Mouse (Mus musculus) midbrain, postnatal 0 days (tissue): Measurements from ENCODE around the gene Fryl. TPM values are rescaled to one million over a fixed set of nuclear protein-coding genes. Genes with fewer than 3 reads are reported as not detected.

Source experiments
- ATAC-seq: fragments of 200-750 bp; cut with Nextera tagmentation; 2 replicates; pipeline ENCODE4 v1.8.0; 2017; ENCODE audit warnings: moderate number of reproducible peaks, mild to moderate bottlenecking, moderate TSS enrichment, moderate library complexity; ENCODE audit not compliant: low FRiP score
- DNase-seq: peaks from one replicate; pipeline ENCODE4 v3.0.0-alpha.2; 2015; ENCODE audit warnings: low spot score
- H3K27ac ChIP-seq: fragments of 300-500 bp; sonication (generic); 2 replicates; pipeline ENCODE4 v1.5.1; 2014; ENCODE audit warnings: low read depth, mild to moderate bottlenecking, low read length, mixed read lengths
- H3K27me3 ChIP-seq: fragments of 300-500 bp; sonication (generic); 2 replicates; pipeline ENCODE4 v1.6.1; 2014; ENCODE audit warnings: low read length, control low read depth, mixed read lengths; ENCODE audit not compliant: insufficient read depth
- H3K36me3 ChIP-seq: fragments of 300-500 bp; sonication (generic); 2 replicates; pipeline ENCODE4 v1.6.1; 2014; ENCODE audit warnings: low read length, control low read depth, mixed read lengths; ENCODE audit not compliant: insufficient read depth
- H3K4me1 ChIP-seq: fragments of 300-500 bp; sonication (generic); 2 replicates; pipeline ENCODE4 v1.6.1; 2014; ENCODE audit warnings: mild to moderate bottlenecking, control low read depth, antibody characterized with exemption, low read length, mixed read lengths; ENCODE audit not compliant: insufficient read depth
- H3K4me2 ChIP-seq: fragments of 300-500 bp; sonication (generic); 2 replicates; pipeline ENCODE4 v1.6.1; 2014; ENCODE audit warnings: low read depth, mild to moderate bottlenecking, low read length, mixed read lengths; ENCODE audit not compliant: poor library complexity, severe bottlenecking
- H3K4me3 ChIP-seq: fragments of 300-500 bp; sonication (generic); 2 replicates; pipeline ENCODE4 v1.5.1; 2014; ENCODE audit warnings: low read depth, mild to moderate bottlenecking, low read length, moderate library complexity
- H3K9ac ChIP-seq: fragments of 300-500 bp; sonication (generic); replicated peaks from 2 replicates; pipeline ENCODE4 v1.6.1; 2014; ENCODE audit warnings: mild to moderate bottlenecking, low read length, moderate library complexity, mixed read lengths; ENCODE audit not compliant: poor library complexity, severe bottlenecking
- H3K9me3 ChIP-seq: fragments of 300-500 bp; sonication (generic); 2 replicates; pipeline ENCODE4 v1.6.1; 2016; ENCODE audit warnings: low read length, control low read depth
- CTCF ChIP-seq: IDR thresholded peaks from 2 replicates; pipeline ENCODE4 v1.5.1; 2016; ENCODE audit warnings: antibody characterized with exemption, mild to moderate bottlenecking
- WGBS: fragments of 180-500 bp; shearing (Covaris S2); extraction: QIAGEN DNeasy Blood & Tissue Kit; methylation state at CpG from one replicate; pipeline ENCODE4 v1.1.7; 2014; 5-methylcytosine and 5-hydroxymethylcytosine counted together
- polyA plus RNA-seq: library from polyadenylated mRNA; unstranded; fragments of >200 nt; fragmentation: Nextera tagmentation; extraction: Ambion mirVana; gene quantifications from 2 replicates; pipeline ENCODE4 v1.2.1, GENCODE M21; 2015
- total RNA-seq: library from RNA; depleted of rRNA; stranded (reverse); fragments of >200 nt; gene quantifications from 2 replicates; pipeline ENCODE4 v1.2.3, GENCODE M21; 2014

Gene Fryl
- total and polyA plus RNA-seq, 2 experiments from 2014 or later = 23.8 to 52.8 TPM

DNA sequence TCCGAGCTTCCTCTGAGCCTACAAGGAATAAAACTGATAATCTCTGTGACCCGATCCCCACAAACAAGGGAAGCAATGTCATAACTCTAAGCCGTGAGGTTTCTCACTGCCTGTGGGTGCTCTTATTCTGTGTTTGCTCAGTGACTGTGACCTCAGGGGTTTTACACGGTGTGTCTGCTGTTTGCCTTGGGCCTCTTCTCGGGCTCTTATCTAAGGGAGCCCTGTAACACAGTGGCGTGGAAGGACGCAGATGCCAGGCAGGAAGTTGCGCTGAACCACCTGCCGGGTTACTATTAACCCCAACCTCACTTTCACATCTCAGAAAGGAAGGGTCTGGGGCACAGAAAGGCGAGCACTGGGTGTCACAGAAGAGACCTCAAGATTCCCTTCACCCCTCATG, 62.8 kb downstream of the Fryl start:
- Histone ChIP-seq H3K36me3 (0 out of 2 replicates have a peak, but pooled peaks cover 2% of the 10 kb centered on the region), H3K4me3 (no peak overlapping the region), H3K4me1 (no peaks in the 10 kb centered on the region), H3K27ac (no peak overlapping the region), H3K4me2 (no peak overlapping the region), H3K9ac (no peak overlapping the region), H3K9me3 (no peaks in the 10 kb centered on the region), H3K27me3 (no peaks in the 10 kb centered on the region)
- ATAC-seq (no peak), DNase-seq (no peak)
- no peak for TF ChIP-seq CTCF
- 77% methylated on average over 10 of the region's 10 CpGs for WGBS

DNA sequence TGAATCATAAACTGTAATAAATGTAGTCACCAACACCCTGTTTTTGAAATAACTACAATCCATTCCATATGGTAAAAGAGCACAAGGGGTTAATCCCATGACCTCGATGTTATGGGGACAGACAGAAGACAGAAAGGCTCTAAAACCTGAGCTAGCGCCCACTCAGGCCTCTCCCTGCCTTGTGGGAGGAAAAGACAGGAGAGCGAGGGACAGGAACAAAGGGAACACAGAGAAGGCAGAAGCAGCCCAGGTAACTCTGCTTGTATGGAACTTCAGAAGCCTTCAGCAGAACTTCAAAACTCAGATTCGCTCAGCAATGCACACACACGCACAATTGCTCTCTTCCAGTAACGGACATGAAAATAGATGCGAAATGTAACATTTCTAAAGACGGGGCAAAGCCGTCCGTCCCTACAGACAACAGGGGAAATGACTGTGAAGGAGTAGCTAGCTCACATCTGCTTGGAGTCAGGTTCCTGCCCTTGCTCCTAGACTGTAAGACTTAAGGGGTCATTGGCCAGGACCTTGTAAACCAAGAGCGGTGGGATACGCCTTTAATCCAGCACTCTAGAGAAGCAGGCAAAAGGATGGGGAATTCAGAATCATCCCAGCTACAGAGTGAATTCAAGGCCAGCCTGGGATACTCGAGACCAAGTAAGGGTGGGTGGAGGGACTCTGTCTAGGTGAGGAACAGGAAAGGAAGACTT, 63.4 kb downstream of the Fryl start:
- Histone ChIP-seq H3K4me2 (no peak overlapping the region), H3K9ac (no peak overlapping the region), H3K9me3 (no peaks in the 10 kb centered on the region), H3K27me3 (no peaks in the 10 kb centered on the region), H3K36me3 (0 out of 2 replicates have a peak, but pooled peaks cover 2% of the 10 kb centered on the region), H3K27ac (no peak overlapping the region), H3K4me3 (no peak overlapping the region), H3K4me1 (no peaks in the 10 kb centered on the region)
- TF ChIP-seq CTCF = no peak
- WGBS = 83% methylated on average over 13 of the region's 13 CpGs
- DNase-seq = no peak
- ATAC-seq = no peak

DNA sequence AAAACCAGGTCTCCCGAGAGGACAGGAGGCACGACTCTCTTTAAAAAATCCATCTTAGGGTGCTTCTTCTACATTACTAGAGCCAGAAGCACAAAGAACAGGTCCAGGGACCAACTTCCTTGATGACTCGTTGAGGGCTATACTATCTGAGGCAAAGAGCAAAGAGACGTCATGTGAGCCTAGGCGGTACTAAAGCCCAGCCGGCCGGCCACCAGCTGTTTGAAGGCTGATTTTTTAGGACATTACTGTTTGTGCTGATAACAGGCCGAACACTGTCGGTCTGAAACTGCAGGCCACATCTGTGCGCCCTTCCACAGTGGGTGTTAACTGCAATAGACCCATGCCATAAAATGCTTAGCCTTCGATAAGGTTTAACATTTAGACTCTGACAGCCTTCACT, 64.7 kb downstream of the Fryl start:
- WGBS = 80% methylated on average over 11 of the region's 11 CpGs
- no peak for TF ChIP-seq CTCF

DNA sequence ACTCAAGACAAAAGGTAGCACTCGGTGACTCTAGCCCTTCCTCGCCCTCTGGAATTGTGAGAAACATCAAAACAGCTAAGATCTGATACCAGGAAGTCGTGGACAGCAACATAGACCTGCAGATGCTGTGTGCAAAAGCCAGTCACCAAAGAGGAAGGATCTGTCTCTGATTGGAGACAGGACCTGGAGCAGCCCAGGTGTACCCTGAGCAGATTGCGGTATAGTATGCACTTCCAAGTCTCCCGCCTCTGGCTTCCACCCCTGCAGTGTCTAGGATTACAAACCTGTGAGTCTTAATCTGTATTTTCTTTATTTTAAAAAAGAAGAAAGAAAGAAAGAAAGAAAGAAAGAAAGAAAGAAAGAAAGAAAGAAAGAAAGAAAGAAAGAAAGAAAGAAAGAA, 66.3 kb downstream of the Fryl start:
- no peaks in the 10 kb centered on the region for H3K9me3 ChIP-seq
- TF ChIP-seq CTCF = no peak
- no peak overlapping the region for H3K27ac ChIP-seq
- H3K4me2 ChIP-seq = no peak overlapping the region
- no peak overlapping the region for H3K4me3 ChIP-seq
- H3K36me3 ChIP-seq = 0 out of 2 replicates have a peak, but pooled peaks cover 2% of the 10 kb centered on the region
- DNase-seq = no peak
- no peaks in the 10 kb centered on the region for H3K4me1 ChIP-seq
- 82% methylated on average over 5 of the region's 5 CpGs for WGBS
- no peaks in the 10 kb centered on the region for H3K27me3 ChIP-seq
- H3K9ac ChIP-seq = no peak overlapping the region
- ATAC-seq = no peak

More for the DNA sequence above, 64.7 kb downstream of the Fryl start:
- Histone ChIP-seq H3K27me3 (no peaks in the 10 kb centered on the region), H3K9me3 (no peaks in the 10 kb centered on the region), H3K4me1 (no peaks in the 10 kb centered on the region), H3K27ac (no peak overlapping the region), H3K4me2 (no peak overlapping the region), H3K9ac (no peak overlapping the region), H3K36me3 (0 out of 2 replicates have a peak, but pooled peaks cover 2% of the 10 kb centered on the region), H3K4me3 (no peak overlapping the region)
- no peak for DNase-seq
- ATAC-seq = no peak

DNA sequence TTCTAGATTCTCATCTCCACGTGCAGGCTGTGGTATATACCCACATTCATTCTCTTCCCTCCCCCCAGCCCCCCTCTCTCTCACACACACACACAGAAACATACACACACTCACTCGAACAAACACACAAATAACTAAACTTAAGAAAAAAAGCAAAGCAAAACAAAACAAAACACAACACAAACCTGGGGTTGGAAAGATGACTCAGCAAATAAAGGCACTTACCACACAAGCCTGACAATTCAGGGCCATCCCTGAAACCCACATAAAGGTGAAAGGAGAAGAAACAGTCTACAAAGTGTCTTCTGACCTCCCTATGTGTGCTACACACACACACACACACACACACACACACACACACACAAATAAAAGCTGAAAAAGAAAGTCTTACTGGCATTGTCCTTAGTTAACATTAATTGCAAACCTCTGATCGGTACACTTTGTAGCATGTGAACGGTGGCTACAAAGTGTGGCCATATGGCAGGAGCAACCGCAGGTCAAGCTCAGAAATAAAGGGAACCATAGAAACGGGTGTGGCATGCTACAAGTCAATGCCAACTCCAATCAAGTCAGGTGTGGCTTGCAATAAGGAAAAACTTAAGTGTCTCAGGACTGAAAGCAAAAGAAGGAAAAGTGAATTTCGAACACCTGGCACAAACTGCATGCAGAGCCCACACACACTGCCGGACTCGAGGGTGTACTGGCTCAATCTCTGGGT, 66.8 kb downstream of the Fryl start:
- no peak for TF ChIP-seq CTCF

DNA sequence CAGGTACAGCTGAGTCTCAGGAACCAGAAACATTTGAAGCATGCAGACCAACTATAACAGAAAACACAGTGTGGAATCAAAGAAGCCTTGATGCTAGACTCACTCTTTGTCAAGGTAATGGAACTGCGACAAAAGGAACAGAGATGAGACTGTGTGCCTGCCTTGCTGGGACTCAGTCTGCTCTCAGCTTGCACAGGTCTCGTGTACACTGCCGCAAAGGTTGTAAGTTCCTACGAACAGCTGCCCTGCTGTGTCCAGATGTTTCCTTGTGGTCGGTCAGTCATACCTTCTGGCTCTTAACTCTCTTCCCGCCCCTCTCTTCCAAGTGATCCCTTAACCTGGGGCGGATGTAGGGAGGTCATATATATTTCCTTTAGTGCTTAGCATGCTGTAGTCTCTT, 67.8 kb downstream of the Fryl start:
- Histone ChIP-seq H3K9ac (no peak overlapping the region), H3K4me1 (no peaks in the 10 kb centered on the region), H3K36me3 (no peaks in the 10 kb centered on the region), H3K27me3 (no peaks in the 10 kb centered on the region), H3K27ac (no peak overlapping the region), H3K4me2 (no peak overlapping the region), H3K4me3 (no peak overlapping the region), H3K9me3 (no peaks in the 10 kb centered on the region)
- WGBS = 84% methylated on average over 7 of the region's 7 CpGs
- ATAC-seq = no peak
- no peak for DNase-seq
- no peak for TF ChIP-seq CTCF

More for the DNA sequence above, 66.8 kb downstream of the Fryl start:
- Histone ChIP-seq H3K27ac (no peak overlapping the region), H3K4me1 (no peaks in the 10 kb centered on the region), H3K4me3 (no peak overlapping the region), H3K4me2 (no peak overlapping the region), H3K9me3 (no peaks in the 10 kb centered on the region), H3K27me3 (no peaks in the 10 kb centered on the region), H3K9ac (no peak overlapping the region), H3K36me3 (0 out of 2 replicates have a peak, but pooled peaks cover 2% of the 10 kb centered on the region)
- DNase-seq = no peak
- no peak for ATAC-seq
- WGBS = 81% methylated on average over 9 of the region's 9 CpGs
